Mouse (Mus musculus) brain, embryonic 14.5 days (tissue): ENCODE data around the gene Tomm5.

Source experiments
- CTCF ChIP-seq: fragments of 200-500 bp; IDR thresholded peaks from 2 replicates; pipeline ENCODE4 v1.5.1; 2012; ENCODE audit warnings: inconsistent platforms, mild to moderate bottlenecking, moderate library complexity, borderline replicate concordance; ENCODE audit not compliant: insufficient read depth, insufficient read length; ENCODE audit errors: extremely low read depth
- POLR2A ChIP-seq: fragments of 200-500 bp; IDR thresholded peaks from 2 replicates; pipeline ENCODE4 v1.6.1; 2012; ENCODE audit warnings: mild to moderate bottlenecking, inconsistent platforms, borderline replicate concordance; ENCODE audit not compliant: poor library complexity, insufficient read depth, insufficient read length, severe bottlenecking; ENCODE audit errors: extremely low read depth

DNA sequence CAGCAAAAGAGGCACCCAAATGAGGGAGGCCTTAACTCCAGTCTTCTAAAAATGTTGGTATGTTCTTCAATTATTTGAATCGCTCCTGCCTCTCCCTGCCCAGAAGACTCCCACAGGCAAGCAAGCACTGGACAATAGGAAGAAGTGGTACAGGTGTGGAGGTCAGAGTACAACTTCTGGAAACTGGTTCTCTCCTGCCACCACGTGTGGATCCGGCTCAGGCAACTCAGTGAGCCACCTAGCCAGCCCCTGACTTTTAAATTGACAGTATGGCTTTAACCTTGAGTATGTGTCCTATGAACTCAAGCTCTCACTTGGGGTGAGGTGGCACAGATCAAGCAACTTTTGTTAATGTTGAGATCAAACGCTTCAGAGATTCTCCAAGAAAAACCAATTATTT is 848 bp downstream of the Tomm5 start:
- TF ChIP-seq CTCF (no peak), POLR2A (no peak)
